Mouse (Mus musculus): ENCODE measurements around the gene Lmx1b.

Lmx1b gene

GRCm38 (mm10) chr2:33640171-33640721 is at the start of gene Lmx1b:
TSS of gene Lmx1b (minus strand) at chr2:33640511.
- no peak for DNase-seq (ENCODE audit: inconsistent ontology term)

DNA sequence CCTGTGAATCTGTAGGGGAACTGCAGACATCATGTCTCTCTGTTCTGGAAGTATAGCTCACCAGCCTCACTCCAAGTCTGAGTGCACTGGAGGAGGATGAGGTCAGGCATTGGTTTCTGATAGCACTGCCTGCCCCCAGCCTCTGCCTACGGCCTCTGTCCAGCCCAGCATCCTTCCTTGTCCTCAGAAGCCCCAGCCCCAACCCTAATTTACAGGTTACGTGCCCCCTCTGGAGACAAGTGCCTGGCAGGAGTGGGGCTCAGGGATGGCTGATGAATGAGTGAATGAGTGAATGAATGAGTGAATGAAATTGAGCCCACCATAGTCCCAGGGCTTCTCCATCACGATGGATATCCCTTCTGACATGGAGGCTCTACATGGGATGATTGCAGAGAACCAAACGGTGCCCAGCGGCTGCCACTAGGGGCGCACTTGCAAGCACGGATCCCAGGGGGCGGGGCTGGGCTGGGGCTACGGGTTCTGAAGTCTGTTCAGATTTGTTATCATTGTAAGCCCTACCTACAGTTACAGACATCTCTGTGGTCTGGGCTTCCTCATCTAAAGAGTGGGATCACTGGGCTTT is 49.7 kb upstream of the Lmx1b start:
- DNase-seq (ENCODE audit: inconsistent ontology term): no peak

- DNase-seq (ENCODE audit: inconsistent ontology term): no peak
These were observed 49.0 kb upstream of the Lmx1b start for GRCm38 (mm10) chr2:33689155-33689879.

DNA sequence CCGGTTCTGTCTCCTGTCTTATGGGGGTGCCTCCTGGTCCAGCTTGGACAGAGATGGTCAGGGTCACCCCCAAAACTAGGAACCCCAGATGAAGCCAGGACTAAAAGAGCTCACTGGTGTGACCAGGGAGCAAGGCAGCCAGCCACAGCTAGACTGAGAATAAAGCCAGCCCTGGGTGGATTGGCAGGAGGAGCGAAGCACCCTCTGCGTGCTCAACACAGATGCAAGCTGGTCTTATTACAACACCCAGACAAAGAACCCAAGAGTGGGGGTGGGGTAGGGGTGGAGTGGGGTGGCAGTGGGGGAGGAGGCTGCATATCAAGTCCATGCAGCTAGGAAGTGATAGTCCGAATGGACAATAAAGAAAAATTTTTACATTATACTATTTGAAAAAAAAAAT is 43.3 kb upstream of the Lmx1b start:
- no peak for DNase-seq (ENCODE audit: inconsistent ontology term)

- DNase-seq (ENCODE audit: inconsistent ontology term): no peak
These were observed 42.8 kb upstream of the Lmx1b start for GRCm38 (mm10) chr2:33683095-33683494.

DNA sequence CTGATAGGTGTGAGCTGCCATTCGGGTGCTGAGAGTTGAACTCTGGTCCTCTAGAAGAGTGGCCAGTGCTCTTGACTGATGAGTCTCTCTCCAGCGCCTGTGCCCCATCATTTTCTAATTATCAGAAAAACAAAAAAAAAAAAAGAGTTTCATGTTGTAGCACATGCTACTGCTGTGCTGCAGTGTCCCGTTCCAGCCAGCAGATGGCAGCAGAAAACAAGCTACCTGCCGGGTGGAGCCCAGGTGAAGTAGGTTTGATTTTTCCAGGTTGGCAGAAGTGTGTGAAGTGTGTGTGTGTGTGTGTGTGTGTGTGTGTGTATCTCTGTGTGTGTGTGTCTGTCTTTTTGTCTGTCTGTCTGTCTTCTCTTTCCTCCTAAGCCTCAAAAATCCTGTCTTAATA is 41.9 kb upstream of the Lmx1b start:
- peak; percentile 14 for DNase-seq (ENCODE audit: inconsistent ontology term)

- DNase-seq (ENCODE audit: inconsistent ontology term): no peak
These were observed 38.8 kb upstream of the Lmx1b start for GRCm38 (mm10) chr2:33678950-33679654.

GRCm38 (mm10) chr2:33672701-33673472 is 32.6 kb upstream of the Lmx1b start:
- DNase-seq (ENCODE audit: inconsistent ontology term): no peak

DNA sequence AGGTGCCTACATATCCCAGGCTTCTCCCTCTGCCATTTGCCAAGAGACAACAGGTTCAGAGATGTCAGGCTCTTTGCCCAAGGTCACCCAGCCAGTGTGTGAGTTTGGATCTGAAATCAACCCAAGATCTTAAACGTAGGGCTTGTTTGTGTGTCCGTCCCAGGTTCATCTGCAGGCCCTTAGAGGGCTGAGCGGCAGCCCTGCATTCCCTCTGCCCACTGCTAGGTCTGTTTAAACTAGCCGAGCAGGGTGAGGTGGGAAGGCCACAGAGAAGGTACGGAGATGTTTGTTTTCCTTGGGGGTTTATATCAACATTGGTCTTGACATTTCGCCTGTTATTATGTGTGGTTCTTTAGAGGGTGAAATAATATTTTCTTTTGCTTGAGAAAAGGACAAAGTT is 28.4 kb upstream of the Lmx1b start:
- no peak for DNase-seq (ENCODE audit: inconsistent ontology term)

DNA sequence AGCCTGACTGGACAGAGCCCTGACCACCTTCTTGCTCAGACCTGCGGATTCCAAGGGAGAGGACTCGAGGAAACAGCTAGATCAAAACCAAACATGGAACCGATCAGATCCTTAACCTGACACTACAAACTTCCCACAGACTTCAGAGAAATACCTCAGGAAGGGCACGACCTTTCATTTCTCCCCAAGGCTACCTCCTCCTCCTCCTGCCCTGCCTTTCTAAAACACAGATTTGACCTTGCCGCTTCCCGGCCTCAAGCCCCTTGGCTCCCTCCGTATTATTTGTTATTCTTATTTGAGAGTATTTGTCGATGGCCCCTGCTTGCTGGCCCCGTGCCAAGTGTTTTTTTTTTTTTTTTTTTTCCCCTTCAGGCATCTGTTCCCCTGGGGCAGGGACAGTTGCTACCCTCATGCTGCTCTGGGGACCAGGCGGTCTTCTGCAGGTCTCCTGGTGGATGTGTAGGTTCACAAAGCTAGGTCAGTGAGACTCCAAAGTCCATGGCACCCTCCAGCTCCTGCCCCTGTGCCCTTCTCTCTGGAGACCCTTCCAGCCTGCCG is 26.2 kb upstream of the Lmx1b start:
- DNase-seq (ENCODE audit: inconsistent ontology term): no peak

DNA sequence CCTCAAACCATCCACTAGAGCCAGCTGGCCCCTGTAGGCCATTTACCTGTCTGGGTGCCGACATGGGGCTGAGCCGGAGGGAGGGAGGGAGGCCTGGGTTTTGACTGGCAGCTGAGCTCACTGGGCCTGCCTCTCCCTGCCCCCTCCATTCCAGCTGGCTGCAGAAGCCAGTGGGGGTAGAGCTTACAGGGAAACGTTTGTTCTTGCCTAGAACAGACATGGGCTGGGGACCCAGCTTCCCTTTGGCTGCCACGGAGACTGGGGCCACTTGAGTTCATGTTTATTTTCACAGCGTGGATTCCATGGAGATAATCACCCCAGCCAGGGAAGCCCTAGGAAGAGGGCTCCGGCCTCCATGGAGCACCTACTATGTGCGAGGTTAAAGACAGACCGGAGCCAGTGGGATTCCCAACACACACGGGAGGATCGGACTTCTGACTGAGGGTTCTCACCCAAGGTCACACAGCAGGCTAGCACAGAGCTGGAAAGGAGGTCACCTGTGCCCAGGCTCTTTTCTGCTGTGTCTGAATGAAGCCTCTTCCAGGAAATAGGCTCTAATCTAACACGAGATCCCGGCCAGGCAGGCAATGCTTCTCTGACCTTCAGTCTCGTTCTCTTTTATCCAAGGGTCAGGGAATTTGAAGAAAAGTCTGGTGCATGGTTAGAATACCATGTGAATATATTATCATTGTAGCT is 25.2 kb upstream of the Lmx1b start:
- DNase-seq (ENCODE audit: inconsistent ontology term): no peak

GRCm38 (mm10) chr2:33664661-33665060 is 24.4 kb upstream of the Lmx1b start:
- DNase-seq (ENCODE audit: inconsistent ontology term): no peak

DNA sequence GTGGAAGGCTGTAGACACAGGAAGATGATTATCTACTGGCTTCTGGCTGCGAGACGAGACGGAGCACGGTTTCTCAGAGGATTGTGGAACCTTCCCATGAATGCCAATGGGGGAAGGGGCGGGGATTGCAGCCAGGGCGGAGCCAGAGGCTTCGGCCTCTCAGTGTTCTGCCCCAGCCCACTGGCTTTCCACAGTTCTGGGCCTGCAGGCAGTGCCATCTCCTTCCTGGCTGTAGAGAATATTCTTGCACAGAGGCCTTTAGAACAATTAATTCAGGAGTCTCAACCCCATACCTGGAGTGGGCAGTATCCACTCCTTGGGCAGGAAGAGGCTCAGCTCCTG is 18.9 kb upstream of the Lmx1b start:
- peak; percentile 51 for DNase-seq (ENCODE audit: inconsistent ontology term)

- no peak for DNase-seq (ENCODE audit: inconsistent ontology term)
These were observed 18.4 kb upstream of the Lmx1b start for GRCm38 (mm10) chr2:33658602-33659287.

- no peak for DNase-seq (ENCODE audit: inconsistent ontology term)
These were observed 12.3 kb upstream of the Lmx1b start for GRCm38 (mm10) chr2:33652517-33653198.

DNA sequence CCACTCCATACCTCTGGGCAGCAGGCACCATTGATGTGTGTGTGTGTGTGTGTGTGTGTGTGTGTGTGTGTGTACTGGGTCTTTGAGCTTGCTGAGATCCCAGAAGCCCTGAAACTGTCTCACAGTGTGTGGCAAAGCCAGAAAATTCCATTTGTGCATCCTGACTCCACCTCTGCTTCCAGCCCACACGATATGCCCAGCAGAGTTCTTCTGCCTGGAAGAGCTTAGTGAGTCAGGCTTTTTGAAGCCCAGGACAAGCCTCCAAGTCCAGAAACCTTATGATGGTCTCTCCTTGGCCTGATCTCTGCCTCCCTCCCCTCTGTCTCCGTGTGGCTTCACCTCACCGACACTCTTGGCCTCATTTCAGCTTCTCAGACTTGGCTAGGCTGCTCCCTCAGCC is 9.1 kb upstream of the Lmx1b start:
- no peak for DNase-seq (ENCODE audit: inconsistent ontology term)

DNA sequence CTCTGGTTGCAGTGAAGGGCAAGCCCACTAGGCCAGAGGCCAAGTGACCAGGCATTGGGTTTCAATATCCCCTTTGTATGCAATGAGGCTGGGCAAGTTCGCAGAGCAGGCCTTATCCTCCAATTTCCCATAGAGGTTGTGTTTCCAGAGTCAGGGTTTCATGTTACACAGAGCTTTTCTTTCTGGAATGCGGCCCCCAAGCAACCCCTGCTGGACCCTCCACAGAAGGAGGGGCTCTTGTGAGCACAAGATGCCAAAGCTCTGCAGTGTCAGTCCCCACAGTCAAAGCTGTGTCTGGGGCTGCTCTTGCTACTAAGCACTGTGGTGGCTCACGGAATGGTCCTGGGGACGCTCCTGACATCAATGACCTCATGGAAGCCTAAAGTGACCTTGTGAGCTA is 8.6 kb upstream of the Lmx1b start:
- DNase-seq (ENCODE audit: inconsistent ontology term): no peak

DNA sequence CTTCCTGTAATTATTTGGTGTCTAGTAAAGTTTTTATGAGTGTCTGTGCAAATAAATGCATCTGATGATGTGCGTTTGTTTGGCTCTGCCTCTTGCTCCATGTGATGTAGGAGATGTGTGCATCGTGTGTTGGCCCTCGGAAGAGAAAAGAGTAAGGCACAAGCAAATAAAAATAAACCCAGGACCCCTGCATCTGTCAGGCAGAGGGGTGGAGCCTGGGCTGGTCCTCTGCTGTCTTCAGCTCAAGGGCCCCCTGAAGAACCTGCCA is 5.9 kb upstream of the Lmx1b start:
- DNase-seq (ENCODE audit: inconsistent ontology term): no peak

GRCm38 (mm10) chr2:33645538-33646282 is 5.4 kb upstream of the Lmx1b start:
- no peak for DNase-seq (ENCODE audit: inconsistent ontology term)
